Mouse (Mus musculus): Measurements from ENCODE around the gene A730015C16Rik.

DNA sequence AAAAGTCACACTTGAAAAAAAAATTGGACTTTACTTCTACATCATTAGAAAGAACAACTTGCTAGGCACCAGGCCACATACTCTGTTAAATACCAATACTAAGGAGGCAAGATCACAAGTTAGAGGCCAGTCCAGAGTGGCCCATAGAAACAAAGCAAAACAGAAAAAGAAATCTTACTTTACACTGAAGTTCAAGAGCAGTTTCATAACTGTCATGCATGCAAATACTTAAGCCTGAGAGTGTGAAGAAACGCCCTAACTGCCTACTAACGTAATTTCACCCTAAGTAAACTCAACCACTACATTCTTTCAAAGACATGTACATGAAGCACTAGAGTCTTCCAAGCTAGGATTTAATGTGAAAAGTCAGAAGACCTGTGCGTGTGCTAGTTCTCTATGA is 22.7 kb downstream of the A730015C16Rik start:
- TF ChIP-seq CTCF (IDR thresholded peaks at IDR 0.05; ENCODE audit: low read depth) (no peak), EP300 (IDR thresholded peaks at IDR 0.05; ENCODE audit: low read depth) (no peak)
